Mouse (Mus musculus) liver, embryonic 15.5 days (tissue): ENCODE data around the gene Xrcc4. TPM values are rescaled to one million over a fixed set of nuclear protein-coding genes. Genes with fewer than 3 reads are reported as not detected.
A peak's percentile ranks its signal among the peaks of the same experiment; 100 is the strongest.

Source experiments
- ATAC-seq: fragments of 200-750 bp; cut with Nextera tagmentation; 2 replicates; pipeline ENCODE4 v1.8.0; 2017; ENCODE audit warnings: moderate number of reproducible peaks, mild to moderate bottlenecking, moderate library complexity; ENCODE audit not compliant: insufficient read depth
- H3K27ac ChIP-seq: fragments of 300-500 bp; sonication (generic); replicated peaks from 2 replicates; pipeline ENCODE4 v1.5.1; 2015; ENCODE audit warnings: mild to moderate bottlenecking, inconsistent platforms
- H3K27me3 ChIP-seq: fragments of 300-500 bp; sonication (generic); 2 replicates; pipeline ENCODE4 v1.6.1; 2015; ENCODE audit warnings: mild to moderate bottlenecking, inconsistent platforms
- H3K36me3 ChIP-seq: fragments of 300-500 bp; sonication (generic); replicated peaks from 2 replicates; pipeline ENCODE4 v1.6.1; 2015; ENCODE audit warnings: moderate library complexity, mild to moderate bottlenecking, inconsistent platforms
- H3K4me1 ChIP-seq: fragments of 300-500 bp; sonication (generic); replicated peaks from 2 replicates; pipeline ENCODE4 v1.6.1; 2015; ENCODE audit warnings: inconsistent platforms
- H3K4me2 ChIP-seq: fragments of 300-500 bp; sonication (generic); 2 replicates; pipeline ENCODE4 v1.6.1; 2015; ENCODE audit warnings: moderate library complexity, mild to moderate bottlenecking, inconsistent platforms
- H3K4me3 ChIP-seq: fragments of 300-500 bp; sonication (generic); replicated peaks from 2 replicates; pipeline ENCODE4 v1.5.1; 2015; ENCODE audit warnings: mild to moderate bottlenecking, inconsistent platforms
- H3K9ac ChIP-seq: fragments of 300-500 bp; sonication (generic); 2 replicates; pipeline ENCODE4 v1.6.1; 2015; ENCODE audit warnings: moderate library complexity, mild to moderate bottlenecking, inconsistent platforms
- H3K9me3 ChIP-seq: fragments of 300-500 bp; sonication (generic); replicated peaks from 2 replicates; pipeline ENCODE4 v1.6.1; 2016; ENCODE audit warnings: inconsistent platforms
- WGBS: fragments of 180-500 bp; shearing (Covaris S2); methylation state at CpG from one replicate; pipeline ENCODE4 v1.1.7; 2015; ENCODE audit warnings: mixed read lengths; ENCODE audit not compliant: insufficient replicate concordance; 5-methylcytosine and 5-hydroxymethylcytosine counted together
- polyA plus RNA-seq: library from polyadenylated mRNA; unstranded; fragments of >200 nt; fragmentation: Nextera tagmentation; extraction: Ambion mirVana; gene quantifications from 2 replicates; pipeline ENCODE4 v1.2.1, GENCODE M21; 2015

The Xrcc4 gene
- polyA plus RNA-seq, 1 experiment from 2014 or later, result 5.1 TPM

GRCm38 (mm10) chr13:89944354-89944753 is 145.1 kb downstream of the Xrcc4 start:
- no peak overlapping the region for H3K4me2 ChIP-seq
- no peaks in the 10 kb centered on the region for H3K36me3 ChIP-seq
- no peaks in the 10 kb centered on the region for H3K4me1 ChIP-seq
- H3K27me3 ChIP-seq, result no peaks in the 10 kb centered on the region
- H3K27ac ChIP-seq, result no peak overlapping the region
- no peaks in the 10 kb centered on the region for H3K9me3 ChIP-seq
- ATAC-seq, result no peak
- H3K4me3 ChIP-seq, result no peak overlapping the region
- WGBS, result 71% methylated on average over 2 of the region's 2 CpGs
- H3K9ac ChIP-seq, result no peak overlapping the region

GRCm38 (mm10) chr13:89929477-89929876 is 159.9 kb downstream of the Xrcc4 start:
- Histone ChIP-seq H3K9ac (no peak overlapping the region), H3K27ac (no peak overlapping the region), H3K4me2 (no peak overlapping the region), H3K4me3 (no peak overlapping the region), H3K36me3 (no peaks in the 10 kb centered on the region), H3K4me1 (no peaks in the 10 kb centered on the region), H3K27me3 (no peaks in the 10 kb centered on the region), H3K9me3 (no peaks in the 10 kb centered on the region)
- 46% methylated on average over 3 of the region's 3 CpGs for WGBS
- ATAC-seq, result no peak

GRCm38 (mm10) chr13:89918814-89919481 is 170.5 kb downstream of the Xrcc4 start:
- H3K27ac ChIP-seq, result no peak overlapping the region
- H3K27me3 ChIP-seq, result no peaks in the 10 kb centered on the region
- H3K4me2 ChIP-seq, result no peak overlapping the region
- H3K9ac ChIP-seq, result no peak overlapping the region
- 80% methylated on average over 3 of the region's 3 CpGs for WGBS
- H3K4me1 ChIP-seq, result no peaks in the 10 kb centered on the region
- H3K36me3 ChIP-seq, result no peaks in the 10 kb centered on the region
- H3K4me3 ChIP-seq, result no peak overlapping the region
- no peaks in the 10 kb centered on the region for H3K9me3 ChIP-seq
- no peak for ATAC-seq

GRCm38 (mm10) chr13:89914332-89914731 is 175.1 kb downstream of the Xrcc4 start:
- Histone ChIP-seq H3K27me3 (no peaks in the 10 kb centered on the region), H3K9ac (no peak overlapping the region), H3K4me3 (no peak overlapping the region), H3K4me1 (no peaks in the 10 kb centered on the region), H3K36me3 (no peaks in the 10 kb centered on the region), H3K9me3 (no peaks in the 10 kb centered on the region), H3K27ac (no peak overlapping the region), H3K4me2 (no peak overlapping the region)
- ATAC-seq, result no peak
- 69% methylated on average over 5 of the region's 5 CpGs for WGBS

GRCm38 (mm10) chr13:89913891-89914290 is 175.5 kb downstream of the Xrcc4 start:
- no peaks in the 10 kb centered on the region for H3K27me3 ChIP-seq
- H3K9me3 ChIP-seq, result no peaks in the 10 kb centered on the region
- H3K36me3 ChIP-seq, result no peaks in the 10 kb centered on the region
- H3K4me2 ChIP-seq, result no peak overlapping the region
- no peak overlapping the region for H3K27ac ChIP-seq
- ATAC-seq, result no peak
- no peaks in the 10 kb centered on the region for H3K4me1 ChIP-seq
- 62% methylated on average over 6 of the region's 6 CpGs for WGBS
- no peak overlapping the region for H3K9ac ChIP-seq
- H3K4me3 ChIP-seq, result no peak overlapping the region

GRCm38 (mm10) chr13:89906120-89906519 is 183.3 kb downstream of the Xrcc4 start:
- Histone ChIP-seq H3K27ac (no peak overlapping the region), H3K9ac (no peak overlapping the region), H3K9me3 (no peaks in the 10 kb centered on the region), H3K27me3 (no peaks in the 10 kb centered on the region), H3K4me2 (no peak overlapping the region), H3K36me3 (no peaks in the 10 kb centered on the region), H3K4me1 (no peaks in the 10 kb centered on the region), H3K4me3 (no peak overlapping the region)
- no peak for ATAC-seq
- WGBS, result 11% methylated on average over 2 of the region's 2 CpGs

- H3K4me2 ChIP-seq, result no peak overlapping the region
- H3K9me3 ChIP-seq, result no peaks in the 10 kb centered on the region
- WGBS, result 69% methylated on average over 4 of the region's 4 CpGs
- no peak overlapping the region for H3K27ac ChIP-seq
- H3K4me3 ChIP-seq, result no peak overlapping the region
- no peak for ATAC-seq
- no peaks in the 10 kb centered on the region for H3K27me3 ChIP-seq
- no peaks in the 10 kb centered on the region for H3K4me1 ChIP-seq
- no peak overlapping the region for H3K9ac ChIP-seq
- no peaks in the 10 kb centered on the region for H3K36me3 ChIP-seq
Observed at GRCm38 (mm10) chr13:89899066-89899465, 190.3 kb downstream of the Xrcc4 start.

GRCm38 (mm10) chr13:89892140-89892539 is 197.3 kb downstream of the Xrcc4 start:
- H3K9ac ChIP-seq, result no peak overlapping the region
- H3K4me1 ChIP-seq, result no peaks in the 10 kb centered on the region
- H3K27me3 ChIP-seq, result no peaks in the 10 kb centered on the region
- H3K27ac ChIP-seq, result no peak overlapping the region
- no peaks in the 10 kb centered on the region for H3K9me3 ChIP-seq
- WGBS, result 59% methylated on average over 4 of the region's 4 CpGs
- ATAC-seq, result no peak
- no peaks in the 10 kb centered on the region for H3K36me3 ChIP-seq
- no peak overlapping the region for H3K4me3 ChIP-seq
- H3K4me2 ChIP-seq, result no peak overlapping the region

GRCm38 (mm10) chr13:89890159-89890558 is 199.2 kb downstream of the Xrcc4 start:
- ATAC-seq, result no peak
- Histone ChIP-seq H3K9ac (no peak overlapping the region), H3K4me1 (no peaks in the 10 kb centered on the region), H3K9me3 (no peaks in the 10 kb centered on the region), H3K27me3 (no peaks in the 10 kb centered on the region), H3K36me3 (no peaks in the 10 kb centered on the region), H3K27ac (no peak overlapping the region), H3K4me2 (no peak overlapping the region), H3K4me3 (no peak overlapping the region)
- WGBS, result 40% methylated on average over 1 of the region's 1 CpGs

GRCm38 (mm10) chr13:89889074-89889473 is 200.3 kb downstream of the Xrcc4 start:
- Histone ChIP-seq H3K4me1 (no peaks in the 10 kb centered on the region), H3K9ac (no peak overlapping the region), H3K4me2 (no peak overlapping the region), H3K27me3 (no peaks in the 10 kb centered on the region), H3K27ac (no peak overlapping the region), H3K4me3 (no peak overlapping the region), H3K9me3 (no peaks in the 10 kb centered on the region), H3K36me3 (no peaks in the 10 kb centered on the region)
- 12% methylated on average over 5 of the region's 5 CpGs for WGBS
- ATAC-seq, result peak; percentile 78

- H3K27me3 ChIP-seq, result no peaks in the 10 kb centered on the region
- whole genome bisulfite sequencing, result 73% methylated on average over 1 of the region's 1 CpGs
- ATAC-seq, result no peak
Observed at GRCm38 (mm10) chr13:89883523-89883922, 205.9 kb downstream of the Xrcc4 start.

GRCm38 (mm10) chr13:89881281-89881680 is 208.1 kb downstream of the Xrcc4 start:
- no peak for ATAC-seq
- Histone ChIP-seq H3K4me2 (no peak overlapping the region), H3K27me3 (no peaks in the 10 kb centered on the region), H3K9ac (no peak overlapping the region), H3K4me1 (no peaks in the 10 kb centered on the region), H3K4me3 (no peak overlapping the region), H3K27ac (no peak overlapping the region), H3K9me3 (no peaks in the 10 kb centered on the region), H3K36me3 (no peaks in the 10 kb centered on the region)
- WGBS, result 61% methylated on average over 2 of the region's 2 CpGs

More at GRCm38 (mm10) chr13:89883523-89883922, 205.9 kb downstream of the Xrcc4 start:
- no peaks in the 10 kb centered on the region for H3K36me3 ChIP-seq
- H3K9ac ChIP-seq, result no peak overlapping the region
- H3K27ac ChIP-seq, result no peak overlapping the region
- no peak overlapping the region for H3K4me3 ChIP-seq
- no peaks in the 10 kb centered on the region for H3K4me1 ChIP-seq
- H3K9me3 ChIP-seq, result no peaks in the 10 kb centered on the region
- no peak overlapping the region for H3K4me2 ChIP-seq
